Mouse (Mus musculus): ENCODE measurements around the gene 4932414N04Rik. TPM values are rescaled to one million over a fixed set of nuclear protein-coding genes. Genes with fewer than 3 reads are reported as not detected.

4932414N04Rik gene
- polyA plus RNA-seq, 1 experiment from 2014 or later = not detected

DNA sequence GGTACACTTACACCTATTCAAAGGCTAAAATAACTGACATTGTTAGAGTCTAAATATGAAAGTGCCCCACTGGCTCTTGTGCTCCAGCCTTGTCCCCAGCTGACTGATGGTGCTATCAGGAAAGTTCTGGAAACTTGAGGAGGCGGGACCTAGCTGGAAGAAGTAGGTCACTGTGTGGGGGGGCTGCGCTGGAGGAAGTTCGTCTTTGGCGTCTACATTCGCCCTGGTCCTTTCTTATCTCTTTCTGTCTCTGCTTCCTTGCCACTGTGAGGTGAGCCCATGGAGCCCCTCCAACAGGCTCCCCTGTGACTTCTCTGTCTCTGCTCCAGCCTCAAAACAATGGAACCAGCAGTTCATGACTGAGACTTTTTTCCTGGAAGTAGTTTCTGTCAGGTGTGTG is 136.0 kb downstream of the 4932414N04Rik start:
- Histone ChIP-seq H3K9ac (ENCODE audit: low read depth, low read length) (no peak overlapping the region), H3K27me3 (ENCODE audit: insufficient read depth, low read length) (no peaks in the 10 kb centered on the region), H3K4me3 (replicated peaks; ENCODE audit: low read depth, low read length) (no peak overlapping the region), H3K36me3 (ENCODE audit: insufficient read depth, low read length) (no peaks in the 10 kb centered on the region), H3K27ac (no peak overlapping the region), H3K4me1 (replicated peaks; ENCODE audit: insufficient read depth, low read length) (0 out of 2 replicates have a peak, but pooled peaks cover 3% of the 10 kb centered on the region), H3K4me2 (ENCODE audit: low read length) (no peak overlapping the region), H3K9me3 (replicated peaks; ENCODE audit: low read length) (no peaks in the 10 kb centered on the region)
- no peak for ATAC-seq (replicated peaks; ENCODE audit: low FRiP score, low read depth)
- TF ChIP-seq CTCF (IDR thresholded peaks at IDR 0.05; ENCODE audit: low read depth) = no peak
- no peak for DNase-seq (ENCODE audit: low spot score)
- WGBS = 87% methylated on average over 5 of the region's 5 CpGs

DNA sequence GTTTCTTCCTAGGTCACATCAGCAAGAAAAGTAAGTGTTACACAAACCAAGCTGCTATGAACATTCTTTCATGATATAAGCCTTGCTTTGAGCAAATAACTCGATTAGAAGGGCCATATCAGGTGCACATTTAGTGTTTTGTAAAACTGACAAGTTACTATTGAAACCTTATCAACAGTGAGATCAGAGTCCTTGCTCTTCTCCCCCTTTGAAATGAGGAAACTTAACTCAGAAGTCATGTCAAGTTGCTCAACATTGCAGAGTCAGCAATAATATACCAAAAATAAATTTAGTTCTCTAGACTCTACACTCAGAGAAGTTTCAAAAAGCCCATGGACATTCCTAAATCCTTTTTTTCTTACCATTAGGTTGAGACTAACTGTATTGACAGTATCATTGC is 137.2 kb downstream of the 4932414N04Rik start:
- no peaks in the 10 kb centered on the region for H3K27me3 ChIP-seq (ENCODE audit: insufficient read depth, low read length)
- no peak overlapping the region for H3K4me2 ChIP-seq (ENCODE audit: low read length)
- no peak for DNase-seq (ENCODE audit: low spot score)
- 0 out of 2 replicates have a peak, but pooled peaks cover 3% of the 10 kb centered on the region for H3K4me1 ChIP-seq (replicated peaks; ENCODE audit: insufficient read depth, low read length)
- H3K36me3 ChIP-seq (ENCODE audit: insufficient read depth, low read length) = no peaks in the 10 kb centered on the region
- WGBS = 75% methylated on average over 1 of the region's 1 CpGs
- no peak for TF ChIP-seq CTCF (IDR thresholded peaks at IDR 0.05; ENCODE audit: low read depth)
- H3K4me3 ChIP-seq (replicated peaks; ENCODE audit: low read depth, low read length) = no peak overlapping the region
- ATAC-seq (replicated peaks; ENCODE audit: low FRiP score, low read depth) = no peak
- no peaks in the 10 kb centered on the region for H3K9me3 ChIP-seq (replicated peaks; ENCODE audit: low read length)
- no peak overlapping the region for H3K9ac ChIP-seq (ENCODE audit: low read depth, low read length)
- no peak overlapping the region for H3K27ac ChIP-seq

DNA sequence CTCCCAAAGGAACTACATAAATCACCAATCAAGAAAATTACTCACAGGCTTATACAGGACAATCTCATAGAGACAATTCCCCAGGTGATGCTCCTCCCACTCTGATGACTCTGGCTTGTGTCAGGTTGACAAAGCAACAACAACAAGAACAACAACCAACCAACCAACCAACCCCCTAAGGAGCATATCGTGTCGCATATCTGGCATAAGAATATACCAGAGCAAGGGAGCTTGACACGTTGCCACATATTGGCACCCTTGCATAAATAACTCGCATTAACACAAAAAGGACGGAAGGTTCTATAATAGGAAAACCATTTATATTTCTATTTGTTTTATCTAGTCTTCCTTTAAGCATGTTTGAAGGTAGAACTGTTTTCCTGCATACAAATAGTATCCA is 137.9 kb downstream of the 4932414N04Rik start:
- H3K9ac ChIP-seq (ENCODE audit: low read depth, low read length) = no peak overlapping the region
- no peaks in the 10 kb centered on the region for H3K27me3 ChIP-seq (ENCODE audit: insufficient read depth, low read length)
- H3K4me1 ChIP-seq (replicated peaks; ENCODE audit: insufficient read depth, low read length) = 0 out of 2 replicates have a peak, but pooled peaks cover 3% of the 10 kb centered on the region
- 89% methylated on average over 5 of the region's 5 CpGs for WGBS
- H3K9me3 ChIP-seq (replicated peaks; ENCODE audit: low read length) = no peaks in the 10 kb centered on the region
- H3K27ac ChIP-seq = no peak overlapping the region
- H3K4me3 ChIP-seq (replicated peaks; ENCODE audit: low read depth, low read length) = no peak overlapping the region
- TF ChIP-seq CTCF (IDR thresholded peaks at IDR 0.05; ENCODE audit: low read depth) = no peak
- no peak overlapping the region for H3K4me2 ChIP-seq (ENCODE audit: low read length)
- H3K36me3 ChIP-seq (ENCODE audit: insufficient read depth, low read length) = no peaks in the 10 kb centered on the region
- no peak for DNase-seq (ENCODE audit: low spot score)
- ATAC-seq (replicated peaks; ENCODE audit: low FRiP score, low read depth) = no peak

DNA sequence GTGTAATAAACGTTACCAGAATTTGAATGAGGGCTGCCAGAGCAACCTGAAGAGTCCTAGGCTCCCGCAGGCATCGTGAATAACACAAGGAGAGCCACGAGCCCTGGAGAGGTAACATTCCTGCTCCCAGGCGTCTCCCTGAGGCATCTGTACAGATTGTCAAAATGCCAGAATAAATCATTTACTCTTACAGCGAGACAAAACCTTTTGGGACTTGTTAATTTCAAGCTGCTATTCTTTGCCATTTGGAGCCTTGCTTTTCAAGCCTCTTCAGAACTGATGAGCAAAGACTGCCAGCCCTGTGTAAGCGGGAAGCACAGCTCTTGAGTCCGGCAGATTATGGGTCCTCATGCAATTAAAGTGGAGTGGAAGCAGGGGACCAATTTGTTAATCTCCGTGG is 138.3 kb downstream of the 4932414N04Rik start:
- Histone ChIP-seq H3K36me3 (ENCODE audit: insufficient read depth, low read length) (no peaks in the 10 kb centered on the region), H3K27me3 (ENCODE audit: insufficient read depth, low read length) (no peaks in the 10 kb centered on the region), H3K9me3 (replicated peaks; ENCODE audit: low read length) (no peaks in the 10 kb centered on the region), H3K9ac (ENCODE audit: low read depth, low read length) (no peak overlapping the region), H3K4me3 (replicated peaks; ENCODE audit: low read depth, low read length) (no peak overlapping the region), H3K4me1 (replicated peaks; ENCODE audit: insufficient read depth, low read length) (0 out of 2 replicates have a peak, but pooled peaks cover 3% of the 10 kb centered on the region), H3K4me2 (ENCODE audit: low read length) (no peak overlapping the region), H3K27ac (no peak overlapping the region)
- no peak for TF ChIP-seq CTCF (IDR thresholded peaks at IDR 0.05; ENCODE audit: low read depth)
- 48% methylated on average over 9 of the region's 9 CpGs for WGBS
- ATAC-seq (replicated peaks; ENCODE audit: low FRiP score, low read depth) (no peak), DNase-seq (ENCODE audit: low spot score) (no peak)

DNA sequence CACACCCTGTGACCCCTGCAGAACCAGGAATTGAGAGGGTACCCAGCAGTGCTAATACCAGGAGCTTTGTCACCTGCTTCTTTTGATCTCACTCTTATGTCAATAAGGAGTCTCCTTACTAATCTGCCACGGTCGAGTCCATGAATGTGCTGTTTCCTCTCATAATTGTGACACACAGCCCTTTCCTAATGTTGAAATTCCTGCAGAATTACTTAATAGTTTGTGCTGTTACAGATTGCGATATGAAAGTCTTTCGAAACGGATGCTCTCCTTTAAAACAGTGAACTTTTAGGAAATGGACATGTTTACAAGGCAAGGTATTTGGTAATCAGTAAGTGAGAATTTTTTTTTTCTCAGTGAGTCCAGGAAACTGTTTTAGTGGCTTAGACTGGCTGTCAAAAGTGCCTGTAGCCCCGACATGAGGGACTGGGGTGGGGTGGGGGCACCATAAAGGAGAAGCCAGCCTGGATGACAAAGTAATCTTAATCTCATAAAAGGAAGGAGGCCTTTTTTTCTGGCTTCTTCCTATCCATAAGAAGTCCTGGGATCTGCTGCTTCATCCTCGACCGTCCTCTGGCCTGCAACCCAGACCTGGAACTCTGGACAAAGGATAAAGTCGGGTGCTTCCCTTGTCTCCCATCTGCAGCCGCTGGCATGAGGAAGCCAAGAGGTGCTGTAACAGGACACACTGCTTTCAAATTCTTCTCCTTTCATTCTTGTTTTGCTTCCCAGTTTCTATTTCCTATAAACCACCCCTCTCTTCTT is 139.9 kb downstream of the 4932414N04Rik start:
- H3K4me2 ChIP-seq (ENCODE audit: low read length) = no peak overlapping the region
- H3K4me3 ChIP-seq (replicated peaks; ENCODE audit: low read depth, low read length) = no peak overlapping the region
- no peaks in the 10 kb centered on the region for H3K36me3 ChIP-seq (ENCODE audit: insufficient read depth, low read length)
- WGBS = 57% methylated on average over 10 of the region's 10 CpGs
- 0 out of 2 replicates have a peak, but pooled peaks cover 8% of the 10 kb centered on the region for H3K4me1 ChIP-seq (replicated peaks; ENCODE audit: insufficient read depth, low read length)
- H3K27ac ChIP-seq = no peak overlapping the region
- ATAC-seq (replicated peaks; ENCODE audit: low FRiP score, low read depth) (no peak), DNase-seq (ENCODE audit: low spot score) (peak; percentile 46)
- no peaks in the 10 kb centered on the region for H3K9me3 ChIP-seq (replicated peaks; ENCODE audit: low read length)
- H3K9ac ChIP-seq (ENCODE audit: low read depth, low read length) = no peak overlapping the region
- no peaks in the 10 kb centered on the region for H3K27me3 ChIP-seq (ENCODE audit: insufficient read depth, low read length)
- TF ChIP-seq CTCF (IDR thresholded peaks at IDR 0.05; ENCODE audit: low read depth) = no peak

DNA sequence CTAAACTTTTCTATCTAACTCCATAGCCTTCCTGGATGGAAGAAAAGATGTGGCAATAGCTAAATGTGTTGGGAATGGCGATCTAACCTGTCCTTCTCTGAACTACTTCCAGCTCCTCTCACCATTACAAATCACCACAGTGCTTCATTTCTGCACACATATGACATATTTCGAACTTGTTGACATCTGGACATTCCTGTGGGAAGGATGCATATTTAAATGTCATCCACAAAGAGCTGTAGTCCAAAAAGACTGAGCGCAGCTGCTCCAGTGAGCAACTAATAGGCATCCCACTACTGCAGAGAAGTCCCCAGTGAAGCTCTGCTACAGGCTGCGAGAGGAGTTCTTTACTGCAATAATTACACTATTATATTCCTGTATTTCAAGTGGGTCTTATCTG is 140.8 kb downstream of the 4932414N04Rik start:
- no peaks in the 10 kb centered on the region for H3K9me3 ChIP-seq (replicated peaks; ENCODE audit: low read length)
- H3K27ac ChIP-seq = no peak overlapping the region
- H3K9ac ChIP-seq (ENCODE audit: low read depth, low read length) = no peak overlapping the region
- H3K4me1 ChIP-seq (replicated peaks; ENCODE audit: insufficient read depth, low read length) = 0 out of 2 replicates have a peak, but pooled peaks cover 8% of the 10 kb centered on the region
- no peaks in the 10 kb centered on the region for H3K27me3 ChIP-seq (ENCODE audit: insufficient read depth, low read length)
- WGBS = 71% methylated on average over 4 of the region's 4 CpGs
- ATAC-seq (replicated peaks; ENCODE audit: low FRiP score, low read depth) = no peak
- no peak overlapping the region for H3K4me2 ChIP-seq (ENCODE audit: low read length)
- peak; percentile 74 for DNase-seq (ENCODE audit: low spot score)
- TF ChIP-seq CTCF (IDR thresholded peaks at IDR 0.05; ENCODE audit: low read depth) = no peak
- no peak overlapping the region for H3K4me3 ChIP-seq (replicated peaks; ENCODE audit: low read depth, low read length)
- H3K36me3 ChIP-seq (ENCODE audit: insufficient read depth, low read length) = no peaks in the 10 kb centered on the region

Other genes with a start within 250 kb of the 4932414N04Rik start
- gene Stk39, start 184.2 kb upstream of the 4932414N04Rik start, polyA plus RNA-seq (2015; fragmentation: Nextera tagmentation; extraction: Ambion mirVana) = 26.7 and 29.0 TPM in 2 replicates
- gene 4933409G03Rik, start 74.1 kb upstream of the 4932414N04Rik start, polyA plus RNA-seq (2015; fragmentation: Nextera tagmentation; extraction: Ambion mirVana) = not detected in 2 replicates
- gene Cers6, start 205.0 kb downstream of the 4932414N04Rik start, polyA plus RNA-seq (2015; fragmentation: Nextera tagmentation; extraction: Ambion mirVana) = 18.3 and 19.3 TPM in 2 replicates